Mouse (Mus musculus): ENCODE results near the gene Retreg3. TPM values are rescaled to one million over a fixed set of nuclear protein-coding genes. Genes with fewer than 3 reads are reported as not detected.
"Not testable (repeated sequence)": the region's sequence is repeated elsewhere in the genome, so short reads cannot be mapped to it uniquely, and the experiment has no call there.

The Retreg3 gene
- polyA plus RNA-seq, 1 experiment = 79.0 TPM

DNA sequence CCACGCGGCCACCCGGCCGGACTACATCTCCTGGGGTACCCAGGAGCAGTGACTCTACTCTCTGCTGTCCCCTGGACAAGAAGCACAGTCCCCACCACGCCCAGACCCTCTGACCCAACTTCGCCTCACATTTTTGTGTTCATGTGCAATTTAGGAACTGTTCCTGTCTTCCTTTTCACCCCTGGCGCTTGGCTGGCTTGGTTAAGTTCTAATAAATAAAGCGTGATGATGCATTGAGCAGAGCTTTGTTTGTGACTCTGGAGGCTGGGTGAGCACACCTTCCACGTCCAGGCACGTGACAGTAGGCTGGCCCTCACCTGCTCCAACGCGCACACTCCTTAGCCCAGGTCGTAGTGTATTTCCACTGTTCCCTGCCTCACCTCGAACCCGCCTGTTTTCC is 41.9 kb upstream of the Retreg3 start:
- no peak for DNase-seq (ENCODE audit: low read depth)
- TF ChIP-seq CTCF (IDR thresholded peaks at IDR 0.05; ENCODE audit: borderline replicate concordance, extremely low read depth, insufficient read depth, insufficient read length) (no peak), POLR2A (IDR thresholded peaks at IDR 0.05; ENCODE audit: borderline replicate concordance, extremely low read depth, insufficient read depth, insufficient read length, poor library complexity, severe bottlenecking) (no peak)

DNA sequence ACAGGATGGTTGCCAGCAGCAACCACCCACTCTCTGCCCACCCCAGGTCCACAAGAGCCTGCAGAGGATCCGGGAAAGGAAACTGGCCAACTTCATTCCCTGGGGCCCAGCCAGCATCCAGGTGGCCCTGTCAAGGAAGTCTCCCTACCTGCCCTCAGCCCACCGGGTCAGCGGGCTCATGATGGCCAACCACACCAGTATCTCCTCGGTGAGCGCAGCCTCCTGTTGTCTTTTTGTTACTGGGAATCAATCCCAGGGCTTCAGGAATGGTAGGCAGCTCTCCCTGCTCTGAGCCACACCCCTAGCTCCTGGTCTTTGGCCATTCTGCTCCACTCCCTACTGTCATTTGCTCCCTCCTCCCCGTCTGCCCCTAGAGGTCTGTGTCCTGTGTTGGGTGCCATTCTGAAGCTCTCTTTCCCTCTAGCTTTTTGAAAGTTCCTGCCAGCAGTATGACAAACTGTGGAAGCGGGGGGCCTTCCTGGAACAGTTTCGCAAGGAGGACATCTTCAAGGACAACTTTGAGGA is 41.4 kb upstream of the Retreg3 start:
- DNase-seq (ENCODE audit: low read depth) = not testable (repeated sequence)

DNA sequence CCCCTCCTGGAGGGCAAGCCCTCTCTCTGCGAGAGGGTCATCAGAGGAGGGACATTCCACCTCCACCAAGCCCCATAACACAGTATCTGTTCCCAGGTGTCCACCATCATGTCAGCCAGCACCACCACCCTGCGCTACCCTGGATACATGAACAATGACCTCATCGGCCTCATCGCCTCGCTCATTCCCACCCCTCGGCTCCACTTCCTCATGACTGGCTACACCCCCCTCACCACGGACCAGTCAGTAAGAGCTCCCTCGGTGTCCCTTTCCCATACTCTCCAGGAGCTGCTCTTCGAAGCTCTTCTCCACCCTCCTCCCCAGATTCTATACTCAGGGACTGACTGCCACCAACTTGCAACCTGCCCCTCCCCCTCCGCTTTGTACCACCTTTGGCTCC is 40.5 kb upstream of the Retreg3 start:
- not testable (repeated sequence) for DNase-seq (ENCODE audit: low read depth)

DNA sequence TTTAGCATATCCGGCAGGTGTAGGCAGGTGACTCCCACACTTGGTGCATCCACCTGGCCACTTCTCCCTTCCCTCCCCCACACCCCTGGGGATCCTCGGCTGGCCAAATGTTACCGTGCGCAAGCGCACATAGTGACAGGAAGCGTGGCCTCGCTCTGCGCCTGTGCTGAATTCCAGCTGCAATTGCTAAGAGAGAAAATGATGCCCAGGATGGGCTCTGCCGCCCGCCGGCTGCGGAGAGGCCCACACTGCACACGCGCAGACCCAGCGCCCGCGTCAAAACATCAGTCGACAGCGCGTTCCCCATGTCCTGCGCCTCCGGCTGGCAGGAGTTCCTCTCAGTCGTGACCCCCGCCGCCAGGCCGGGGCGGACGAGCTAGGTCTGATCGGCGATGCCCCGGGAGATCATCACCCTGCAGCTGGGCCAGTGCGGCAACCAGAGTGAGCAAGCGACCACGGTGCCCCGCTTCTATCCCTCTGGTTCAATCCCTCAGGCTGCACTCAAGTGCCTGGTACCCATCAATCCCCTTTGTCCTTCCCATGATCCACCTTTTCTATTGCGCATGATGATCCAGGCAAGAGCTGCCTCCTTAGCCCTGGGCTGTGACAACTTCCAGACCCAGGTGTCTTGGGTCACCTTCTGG is 36.2 kb upstream of the Retreg3 start, which contains the start of gene Tubg2:
TSS of gene Tubg2 (plus strand) at position 180 of the 644 bp plus-strand sequence.
- TF ChIP-seq CTCF (IDR thresholded peaks at IDR 0.05; ENCODE audit: borderline replicate concordance, extremely low read depth, insufficient read depth, insufficient read length) = no peak
- TF ChIP-seq POLR2A (IDR thresholded peaks at IDR 0.05; ENCODE audit: borderline replicate concordance, extremely low read depth, insufficient read depth, insufficient read length, poor library complexity, severe bottlenecking) = peak; percentile 60; the same call in 1 of the 2 replicates
- peak; percentile 93 for DNase-seq (ENCODE audit: low read depth)

DNA sequence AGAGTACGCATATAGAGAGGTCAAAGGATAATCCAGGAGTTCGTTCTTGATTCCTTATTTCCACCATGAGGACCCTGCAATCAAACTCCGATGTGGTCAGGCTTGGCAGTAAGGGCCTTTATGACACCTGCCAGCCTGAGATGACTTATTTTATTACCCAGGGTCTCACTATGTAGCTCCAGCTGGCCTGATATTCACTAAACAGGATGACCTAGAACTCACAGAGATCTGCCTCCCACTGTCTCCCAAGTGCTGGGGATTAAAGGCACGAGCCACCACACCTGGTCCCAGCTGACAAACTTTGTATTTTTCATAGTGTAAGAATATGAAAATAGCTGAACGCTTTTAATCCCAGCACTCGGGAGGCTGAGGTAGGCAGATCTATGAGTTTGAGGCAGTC is 35.5 kb upstream of the Retreg3 start:
- TF ChIP-seq CTCF (IDR thresholded peaks at IDR 0.05; ENCODE audit: borderline replicate concordance, extremely low read depth, insufficient read depth, insufficient read length) = no peak
- TF ChIP-seq POLR2A (IDR thresholded peaks at IDR 0.05; ENCODE audit: borderline replicate concordance, extremely low read depth, insufficient read depth, insufficient read length, poor library complexity, severe bottlenecking) = no peak
- DNase-seq (ENCODE audit: low read depth) = no peak

DNA sequence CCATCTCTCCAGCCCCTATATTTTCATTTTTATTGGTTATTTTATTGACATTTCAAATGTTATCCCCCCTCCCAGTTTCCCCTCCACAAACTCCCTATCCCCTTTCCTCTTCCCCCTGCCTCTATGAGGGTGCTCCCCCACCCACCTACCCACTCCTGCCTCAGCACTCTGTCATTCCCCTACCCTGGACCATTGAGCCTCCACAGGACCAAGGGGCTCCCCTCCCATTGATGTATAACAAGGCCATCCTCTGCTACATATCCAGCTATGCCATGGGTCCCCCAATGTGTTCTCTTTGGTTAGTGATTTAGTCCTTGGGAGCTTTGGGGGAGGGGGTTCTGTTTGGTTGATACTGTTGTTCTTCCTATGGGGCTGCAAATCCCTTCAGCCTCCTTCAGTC is 35.0 kb upstream of the Retreg3 start:
- DNase-seq (ENCODE audit: low read depth) = no peak
- TF ChIP-seq CTCF (IDR thresholded peaks at IDR 0.05; ENCODE audit: borderline replicate concordance, extremely low read depth, insufficient read depth, insufficient read length) (no peak), POLR2A (IDR thresholded peaks at IDR 0.05; ENCODE audit: borderline replicate concordance, extremely low read depth, insufficient read depth, insufficient read length, poor library complexity, severe bottlenecking) (no peak)

DNA sequence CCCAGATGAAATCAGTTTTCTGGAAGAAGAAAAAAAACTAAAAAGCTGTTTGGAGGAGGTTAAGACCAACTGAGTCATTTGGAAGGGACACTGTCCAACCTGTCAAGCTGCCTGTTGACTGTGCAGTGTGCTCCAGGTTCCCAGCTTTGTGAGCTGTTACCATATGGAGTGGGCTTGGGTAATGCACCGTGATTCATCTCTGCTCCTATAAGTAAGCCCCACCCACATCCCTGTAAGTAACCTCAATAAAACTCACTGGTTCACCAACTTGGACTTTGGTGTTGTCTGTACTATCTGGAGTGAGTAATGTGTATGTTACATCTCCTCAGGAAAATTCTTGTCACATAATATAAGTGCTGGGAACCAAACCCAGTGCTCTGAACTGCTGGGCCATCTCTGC is 33.1 kb upstream of the Retreg3 start:
- DNase-seq (ENCODE audit: low read depth) = no peak
- TF ChIP-seq POLR2A (IDR thresholded peaks at IDR 0.05; ENCODE audit: borderline replicate concordance, extremely low read depth, insufficient read depth, insufficient read length, poor library complexity, severe bottlenecking) (no peak), CTCF (IDR thresholded peaks at IDR 0.05; ENCODE audit: borderline replicate concordance, extremely low read depth, insufficient read depth, insufficient read length) (no peak)

DNA sequence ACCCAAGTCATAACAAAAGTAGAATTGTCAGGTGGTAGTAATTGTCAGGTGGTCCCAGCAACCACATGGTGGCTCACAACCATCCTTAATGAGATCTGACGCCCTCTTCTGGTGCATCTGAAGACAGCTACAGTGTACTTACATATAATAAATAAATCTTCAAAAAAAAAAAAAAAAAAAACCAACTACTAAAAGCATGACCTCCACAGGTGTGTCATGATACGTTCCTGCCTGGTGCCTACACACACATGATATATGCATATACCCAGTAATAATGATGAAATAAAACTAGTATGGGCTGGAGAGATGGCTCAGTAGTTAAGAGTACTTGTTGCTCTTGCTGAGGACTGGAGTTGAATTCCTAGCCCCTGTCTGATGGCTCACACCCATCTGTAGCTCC is 31.4 kb upstream of the Retreg3 start:
- TF ChIP-seq POLR2A (IDR thresholded peaks at IDR 0.05; ENCODE audit: borderline replicate concordance, extremely low read depth, insufficient read depth, insufficient read length, poor library complexity, severe bottlenecking) = no peak
- no peak for TF ChIP-seq CTCF (IDR thresholded peaks at IDR 0.05; ENCODE audit: borderline replicate concordance, extremely low read depth, insufficient read depth, insufficient read length)
- no peak for DNase-seq (ENCODE audit: low read depth)

DNA sequence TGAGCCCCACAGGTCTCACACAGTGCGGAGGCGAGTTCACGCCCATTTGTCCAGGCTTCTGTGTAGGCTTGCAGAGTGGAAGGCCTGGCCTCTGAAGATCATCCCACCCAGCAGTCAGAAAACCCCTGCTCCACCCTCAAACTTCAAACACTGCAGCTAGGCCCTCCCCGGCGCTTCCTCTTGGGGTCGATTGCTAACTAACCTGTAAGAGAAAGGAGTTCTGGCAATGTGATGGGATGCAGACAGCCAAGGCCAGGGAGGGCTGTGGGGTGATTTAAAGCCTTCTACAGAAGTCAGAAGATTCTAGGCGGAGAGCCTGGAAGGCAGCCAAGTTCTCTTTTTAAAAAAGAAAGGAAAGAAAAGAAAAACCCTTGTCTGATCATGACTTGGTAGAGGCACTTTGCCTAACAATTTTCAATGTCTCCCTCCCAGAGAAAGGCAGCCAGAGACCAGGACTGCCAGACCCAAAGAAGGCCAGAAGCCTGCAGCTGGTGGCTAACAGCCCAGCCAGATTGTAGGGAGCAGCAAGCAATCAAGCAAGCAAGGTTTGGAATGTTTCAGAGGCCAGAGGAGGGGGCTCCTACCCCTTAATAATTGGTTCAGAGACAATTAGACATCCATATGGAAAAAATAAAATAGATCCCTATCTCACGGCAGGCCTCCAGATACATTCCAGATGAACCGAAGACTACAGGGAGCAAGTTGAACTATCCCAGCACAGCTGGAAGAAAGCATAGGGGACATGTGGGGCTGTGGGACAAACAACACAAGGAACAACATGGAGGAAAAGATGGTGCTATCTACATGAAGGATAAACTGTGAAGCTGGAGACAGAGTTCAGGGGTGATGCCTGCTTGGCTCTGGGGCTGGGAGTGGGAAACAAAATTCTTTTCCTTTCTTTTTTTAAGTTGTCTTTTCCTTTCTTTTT is 29.7 kb upstream of the Retreg3 start:
- DNase-seq (ENCODE audit: low read depth) = peak; percentile 66
- TF ChIP-seq POLR2A (IDR thresholded peaks at IDR 0.05; ENCODE audit: borderline replicate concordance, extremely low read depth, insufficient read depth, insufficient read length, poor library complexity, severe bottlenecking) = no peak
- no peak for TF ChIP-seq CTCF (IDR thresholded peaks at IDR 0.05; ENCODE audit: borderline replicate concordance, extremely low read depth, insufficient read depth, insufficient read length)

DNA sequence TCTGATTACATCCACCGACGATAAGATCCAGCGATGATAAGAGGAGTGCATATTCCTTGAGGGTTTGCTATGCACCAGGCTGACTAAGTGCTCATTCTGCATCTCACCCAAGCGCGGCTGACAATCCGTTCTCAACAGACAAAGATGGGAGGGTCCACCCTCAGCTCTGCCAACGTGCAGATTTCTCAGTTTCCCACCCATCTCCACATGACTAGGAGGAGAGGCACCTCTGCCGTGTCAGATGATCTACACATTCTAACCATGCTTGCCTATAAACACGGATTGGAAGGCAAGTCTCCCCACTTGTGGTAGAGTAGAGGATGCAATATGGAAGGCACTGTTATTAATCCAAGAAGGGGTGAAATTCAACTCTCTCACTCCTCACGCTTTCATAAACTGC is 29.1 kb upstream of the Retreg3 start:
- DNase-seq (ENCODE audit: low read depth) = no peak
- TF ChIP-seq POLR2A (IDR thresholded peaks at IDR 0.05; ENCODE audit: borderline replicate concordance, extremely low read depth, insufficient read depth, insufficient read length, poor library complexity, severe bottlenecking) (no peak), CTCF (IDR thresholded peaks at IDR 0.05; ENCODE audit: borderline replicate concordance, extremely low read depth, insufficient read depth, insufficient read length) (no peak)

DNA sequence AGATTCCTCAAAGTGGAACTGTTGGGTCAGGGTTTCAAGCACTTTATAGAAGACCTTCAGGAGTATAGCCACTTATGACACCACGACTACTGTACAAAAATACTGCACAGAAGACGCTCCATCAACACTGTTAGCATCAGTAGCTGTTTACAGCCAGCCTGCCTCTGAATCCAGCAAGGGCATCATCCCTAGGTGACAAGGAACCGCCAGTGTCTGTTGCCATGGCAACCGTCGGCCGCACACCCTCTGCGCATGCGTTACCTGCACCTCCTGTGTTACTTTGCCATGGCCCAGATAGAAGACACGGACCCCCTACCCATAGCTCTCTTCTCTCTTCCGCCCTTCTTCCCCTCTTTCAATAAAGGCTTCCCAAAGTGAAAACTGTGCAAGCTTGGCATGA is 26.7 kb upstream of the Retreg3 start:
- TF ChIP-seq CTCF (IDR thresholded peaks at IDR 0.05; ENCODE audit: borderline replicate concordance, extremely low read depth, insufficient read depth, insufficient read length) (no peak), POLR2A (IDR thresholded peaks at IDR 0.05; ENCODE audit: borderline replicate concordance, extremely low read depth, insufficient read depth, insufficient read length, poor library complexity, severe bottlenecking) (no peak)
- DNase-seq (ENCODE audit: low read depth) = peak; percentile 89
